12 mouse cellular contexts compared by ENCODE assay signal in the genomic region with DNA sequence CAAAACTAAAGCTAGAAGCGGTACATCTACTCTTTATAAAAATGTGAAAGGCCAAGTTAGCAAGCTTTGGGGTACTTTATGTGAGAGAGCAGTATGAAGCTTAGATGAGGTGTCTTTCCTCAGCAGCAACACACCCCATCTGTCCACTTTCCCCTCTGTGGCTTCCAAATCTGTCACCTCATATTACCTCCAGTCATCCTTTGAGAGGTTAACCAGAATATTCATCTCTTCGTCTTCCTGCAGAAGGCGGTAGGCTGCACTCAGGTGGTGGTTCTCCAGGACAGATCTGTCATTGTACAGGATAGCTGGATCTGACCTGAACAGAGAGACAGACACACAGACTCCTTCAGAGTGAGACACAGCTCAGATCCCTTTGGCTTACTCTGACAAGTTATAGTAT.
"Had no signal": no experiment of that assay in that cellular context is flagged by ENCODE, and none has a peak within 500 bp of the region (broad histone marks: within the 10 kb centered on the region; RNA-seq: fewer than 3 reads in every experiment).

No protein-coding gene starts in this region.

- H3K27ac ChIP-seq: limb, embryonic 13.5 days; liver, embryonic 14.5 days; midbrain, embryonic 12.5 days; neural tube, embryonic 13.5 days had no signal

- H3K4me1 ChIP-seq: limb, embryonic 13.5 days; midbrain, embryonic 12.5 days; neural tube, embryonic 13.5 days had no signal

- H3K4me3 ChIP-seq: limb, embryonic 13.5 days; midbrain, embryonic 12.5 days; neural tube, embryonic 13.5 days had no signal

- ATAC-seq: midbrain, embryonic 16.5 days had no signal

- H3K27me3 ChIP-seq: limb, embryonic 13.5 days; midbrain, embryonic 12.5 days; neural tube, embryonic 13.5 days had no signal

- H3K9me3 ChIP-seq: limb, embryonic 13.5 days; midbrain, embryonic 12.5 days; neural tube, embryonic 13.5 days had no signal

- H3K36me3 ChIP-seq: limb, embryonic 13.5 days; midbrain, embryonic 12.5 days; neural tube, embryonic 13.5 days had no signal

- DNase-seq: kidney, postnatal 36 days; layer of hippocampus, adult 9-11 months; layer of hippocampus, postnatal 36 days; left cerebral cortex, postnatal 4 days; lung, adult 18-20 months; right cerebral cortex, postnatal 14 days; thymus, postnatal 36 days had no signal

- H3K9ac ChIP-seq: limb, embryonic 13.5 days; liver, embryonic 14.5 days; midbrain, embryonic 12.5 days; neural tube, embryonic 13.5 days had no signal

- H3K4me2 ChIP-seq: limb, embryonic 13.5 days; midbrain, embryonic 12.5 days; neural tube, embryonic 13.5 days had no signal
